Mouse (Mus musculus) liver, postnatal 0 days (tissue): ENCODE results near the gene Samd7. TPM values are rescaled to one million over a fixed set of nuclear protein-coding genes. Genes with fewer than 3 reads are reported as not detected.
A peak's percentile ranks its signal among the peaks of the same experiment; 100 is the strongest.

ENCODE experiments used
- ATAC-seq: fragments of 200-750 bp; cut with Nextera tagmentation; 2 replicates; pipeline ENCODE4 v1.8.0; 2017; ENCODE audit warnings: mild to moderate bottlenecking, moderate library complexity
- DNase-seq: peaks from one replicate; pipeline ENCODE4 v3.0.0-alpha.2; 2016
- H3K27ac ChIP-seq: fragments of 300-500 bp; sonication (generic); 2 replicates; pipeline ENCODE4 v1.5.1; 2014; ENCODE audit warnings: antibody characterized with exemption, moderate library complexity, mild to moderate bottlenecking, low read depth
- H3K27me3 ChIP-seq: fragments of 300-500 bp; sonication (generic); 2 replicates; pipeline ENCODE4 v1.6.1; 2014; ENCODE audit warnings: low read length, control low read depth, mixed read lengths; ENCODE audit not compliant: insufficient read depth
- H3K36me3 ChIP-seq: fragments of 300-500 bp; sonication (generic); replicated peaks from 2 replicates; pipeline ENCODE4 v1.6.1; 2014; ENCODE audit warnings: mild to moderate bottlenecking, control low read depth, low read length, moderate library complexity, mixed read lengths; ENCODE audit not compliant: insufficient read depth
- H3K4me1 ChIP-seq: fragments of 300-500 bp; sonication (generic); 2 replicates; pipeline ENCODE4 v1.6.1; 2014; ENCODE audit warnings: antibody characterized with exemption, mild to moderate bottlenecking, control low read depth; ENCODE audit not compliant: insufficient read depth
- H3K4me2 ChIP-seq: fragments of 300-500 bp; sonication (generic); 2 replicates; pipeline ENCODE4 v1.6.1; 2014; ENCODE audit warnings: low read depth, mild to moderate bottlenecking, low read length, moderate library complexity, mixed read lengths
- H3K4me3 ChIP-seq: fragments of 300-500 bp; sonication (generic); 2 replicates; pipeline ENCODE4 v1.5.1; 2014; ENCODE audit warnings: low read depth, low read length
- H3K9ac ChIP-seq: fragments of 300-500 bp; sonication (generic); replicated peaks from 2 replicates; pipeline ENCODE4 v1.6.1; 2014; ENCODE audit warnings: mild to moderate bottlenecking, moderate library complexity
- H3K9me3 ChIP-seq: fragments of 300-500 bp; sonication (generic); 2 replicates; pipeline ENCODE4 v1.6.1; 2016; ENCODE audit warnings: mild to moderate bottlenecking, control low read depth, low read length, mixed read lengths
- CTCF ChIP-seq: sonication (generic); IDR thresholded peaks from 2 replicates; pipeline ENCODE4 v1.5.1; 2016; ENCODE audit warnings: antibody characterized with exemption, low read depth
- EP300 ChIP-seq: IDR thresholded peaks from 2 replicates; pipeline ENCODE4 v1.6.1; 2016; ENCODE audit warnings: antibody characterized with exemption, low read depth, mild to moderate bottlenecking
- WGBS: fragments of 180-500 bp; shearing (Covaris S2); extraction: QIAGEN DNeasy Blood & Tissue Kit; methylation state at CpG from one replicate; pipeline ENCODE4 v1.1.7; 2014; ENCODE audit not compliant: insufficient replicate concordance; 5-methylcytosine and 5-hydroxymethylcytosine counted together
- polyA plus RNA-seq: library from polyadenylated mRNA; unstranded; fragments of >200 nt; fragmentation: Nextera tagmentation; extraction: Ambion mirVana; gene quantifications from 2 replicates; pipeline ENCODE4 v1.2.1, GENCODE M21; 2015

Samd7 gene
- polyA plus RNA-seq, 1 experiment from 2014 or later = 0.04 TPM

- DNase-seq (no peak), ATAC-seq (no peak)
- Histone ChIP-seq H3K9ac (no peak overlapping the region), H3K4me2 (no peak overlapping the region), H3K36me3 (no peaks in the 10 kb centered on the region), H3K9me3 (no peaks in the 10 kb centered on the region), H3K4me1 (no peaks in the 10 kb centered on the region), H3K27ac (no peak overlapping the region), H3K27me3 (no peaks in the 10 kb centered on the region), H3K4me3 (no peak overlapping the region)
- 83% methylated on average over 6 of the region's 6 CpGs for WGBS
- TF ChIP-seq EP300 = no peak
- TF ChIP-seq CTCF = no peak
Measured at GRCm38 (mm10) chr3:30741306-30741705, 4.8 kb upstream of the Samd7 start.

GRCm38 (mm10) chr3:30742891-30743290 lies 3.2 kb upstream of the Samd7 start:
- Histone ChIP-seq H3K4me1 (no peaks in the 10 kb centered on the region), H3K4me2 (no peak overlapping the region), H3K27ac (no peak overlapping the region), H3K9ac (no peak overlapping the region), H3K4me3 (no peak overlapping the region), H3K27me3 (no peaks in the 10 kb centered on the region), H3K36me3 (no peaks in the 10 kb centered on the region), H3K9me3 (no peaks in the 10 kb centered on the region)
- 82% methylated on average over 7 of the region's 7 CpGs for WGBS
- ATAC-seq (no peak), DNase-seq (no peak)
- TF ChIP-seq EP300 (no peak), CTCF (no peak)

GRCm38 (mm10) chr3:30748316-30748715 lies 2.2 kb downstream of the Samd7 start:
- no peaks in the 10 kb centered on the region for H3K27me3 ChIP-seq
- H3K9me3 ChIP-seq = no peaks in the 10 kb centered on the region
- no peak for ATAC-seq
- no peak overlapping the region for H3K27ac ChIP-seq
- TF ChIP-seq EP300 (no peak), CTCF (no peak)
- no peak overlapping the region for H3K4me2 ChIP-seq
- H3K4me3 ChIP-seq = no peak overlapping the region
- no peak for DNase-seq
- no peaks in the 10 kb centered on the region for H3K36me3 ChIP-seq
- 85% methylated on average over 9 of the region's 9 CpGs for WGBS
- no peak overlapping the region for H3K9ac ChIP-seq
- H3K4me1 ChIP-seq = no peaks in the 10 kb centered on the region

GRCm38 (mm10) chr3:30754696-30755095 lies 8.6 kb downstream of the Samd7 start:
- TF ChIP-seq EP300 (no peak), CTCF (no peak)
- DNase-seq (no peak), ATAC-seq (no peak)
- WGBS = 79% methylated on average over 4 of the region's 4 CpGs
- H3K4me1 ChIP-seq = no peaks in the 10 kb centered on the region
- no peaks in the 10 kb centered on the region for H3K36me3 ChIP-seq
- H3K4me2 ChIP-seq = no peak overlapping the region
- H3K27ac ChIP-seq = no peak overlapping the region
- no peak overlapping the region for H3K4me3 ChIP-seq
- H3K9ac ChIP-seq = no peak overlapping the region
- no peaks in the 10 kb centered on the region for H3K27me3 ChIP-seq
- H3K9me3 ChIP-seq = no peaks in the 10 kb centered on the region

GRCm38 (mm10) chr3:30764877-30765276 lies 18.8 kb downstream of the Samd7 start:
- no peak for TF ChIP-seq CTCF
- TF ChIP-seq EP300 = peak; percentile 58; the same call in 1 of the 2 replicates
- no peaks in the 10 kb centered on the region for H3K36me3 ChIP-seq
- peak overlapping the region; percentile 49 for H3K4me2 ChIP-seq
- peak overlapping the region; percentile 13; the same call in 1 of the 2 replicates for H3K4me3 ChIP-seq
- H3K27me3 ChIP-seq = no peaks in the 10 kb centered on the region
- WGBS = 56% methylated on average over 4 of the region's 4 CpGs
- H3K9me3 ChIP-seq = no peaks in the 10 kb centered on the region
- DNase-seq (peak; percentile 15), ATAC-seq (peak; percentile 30)
- H3K4me1 ChIP-seq = peaks cover 15% of the 10 kb centered on the region; the same call in 1 of the 2 replicates
- peak overlapping the region; percentile 45; the same call in 1 of the 2 replicates for H3K9ac ChIP-seq
- H3K27ac ChIP-seq = peak overlapping the region; percentile 90

- H3K27me3 ChIP-seq = no peaks in the 10 kb centered on the region
- ATAC-seq (peak; percentile 98), DNase-seq (peak; percentile 74)
- peak overlapping the region; percentile 13; the same call in 1 of the 2 replicates for H3K4me3 ChIP-seq
- WGBS = 29% methylated on average over 10 of the region's 10 CpGs
- peak overlapping the region; percentile 45; the same call in 1 of the 2 replicates for H3K9ac ChIP-seq
- no peaks in the 10 kb centered on the region for H3K36me3 ChIP-seq
- peak overlapping the region; percentile 90 for H3K27ac ChIP-seq
- no peaks in the 10 kb centered on the region for H3K9me3 ChIP-seq
- TF ChIP-seq EP300 (peak; percentile 99), CTCF (peak; percentile 55)
- H3K4me2 ChIP-seq = peak overlapping the region; percentile 56
- peaks cover 15% of the 10 kb centered on the region; the same call in 1 of the 2 replicates for H3K4me1 ChIP-seq
Measured at GRCm38 (mm10) chr3:30765311-30766027, 19.4 kb downstream of the Samd7 start.
